Mouse (Mus musculus): ENCODE results near the gene Pfkp. TPM values are rescaled to one million over a fixed set of nuclear protein-coding genes. Genes with fewer than 3 reads are reported as not detected.

The Pfkp gene
- polyA plus RNA-seq, 1 experiment from 2014 or later: 5.9 TPM

GRCm38 (mm10) chr13:6575920-6576509, 72.6 kb downstream of the Pfkp start:
- Histone ChIP-seq H3K4me1 (no peaks in the 10 kb centered on the region), H3K27ac (no peak overlapping the region), H3K9me3 (replicated peaks) (no peaks in the 10 kb centered on the region), H3K27me3 (ENCODE audit: low read depth, poor library complexity, severe bottlenecking) (no peaks in the 10 kb centered on the region), H3K4me3 (no peak overlapping the region), H3K36me3 (peaks cover 98% of the 10 kb centered on the region)
- DNase-seq (ENCODE audit: low spot score): no peak
- 98% methylated on average over 6 of the region's 6 CpGs for WGBS

- H3K4me1 ChIP-seq: no peaks in the 10 kb centered on the region
- H3K27me3 ChIP-seq (ENCODE audit: low read depth, poor library complexity, severe bottlenecking): no peaks in the 10 kb centered on the region
- H3K4me3 ChIP-seq: no peak overlapping the region
- H3K36me3 ChIP-seq: peaks cover 99% of the 10 kb centered on the region
- DNase-seq (ENCODE audit: low spot score): no peak
- H3K27ac ChIP-seq: no peak overlapping the region
- H3K9me3 ChIP-seq (replicated peaks): no peaks in the 10 kb centered on the region
- 94% methylated on average over 5 of the region's 5 CpGs for WGBS
Observed at GRCm38 (mm10) chr13:6565571-6565970, 83.0 kb downstream of the Pfkp start.

DNA sequence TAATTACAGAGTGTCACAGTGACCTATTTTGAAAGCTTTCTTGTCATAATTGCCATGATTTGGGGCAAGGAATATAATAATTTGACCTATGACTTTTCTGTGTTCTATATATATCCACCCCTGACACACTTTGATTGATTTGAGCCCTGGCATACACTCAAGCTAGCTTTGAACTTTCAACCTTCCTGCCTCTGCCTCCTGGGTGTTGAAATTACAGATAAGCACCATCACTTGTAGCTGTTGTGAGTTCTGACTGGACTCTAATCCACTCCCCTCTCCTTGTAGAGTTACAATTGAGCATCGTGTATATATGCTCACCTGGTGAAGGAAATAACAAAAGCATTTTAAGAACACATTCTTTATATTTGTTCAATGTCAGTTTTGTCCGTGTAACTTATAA, 86.2 kb downstream of the Pfkp start:
- Histone ChIP-seq H3K9me3 (replicated peaks) (no peaks in the 10 kb centered on the region), H3K4me1 (no peaks in the 10 kb centered on the region), H3K36me3 (peaks cover 99% of the 10 kb centered on the region), H3K27me3 (ENCODE audit: low read depth, poor library complexity, severe bottlenecking) (no peaks in the 10 kb centered on the region), H3K4me3 (no peak overlapping the region), H3K27ac (no peak overlapping the region)
- DNase-seq (ENCODE audit: low spot score): no peak
- WGBS: 94% methylated on average over 2 of the region's 2 CpGs

DNA sequence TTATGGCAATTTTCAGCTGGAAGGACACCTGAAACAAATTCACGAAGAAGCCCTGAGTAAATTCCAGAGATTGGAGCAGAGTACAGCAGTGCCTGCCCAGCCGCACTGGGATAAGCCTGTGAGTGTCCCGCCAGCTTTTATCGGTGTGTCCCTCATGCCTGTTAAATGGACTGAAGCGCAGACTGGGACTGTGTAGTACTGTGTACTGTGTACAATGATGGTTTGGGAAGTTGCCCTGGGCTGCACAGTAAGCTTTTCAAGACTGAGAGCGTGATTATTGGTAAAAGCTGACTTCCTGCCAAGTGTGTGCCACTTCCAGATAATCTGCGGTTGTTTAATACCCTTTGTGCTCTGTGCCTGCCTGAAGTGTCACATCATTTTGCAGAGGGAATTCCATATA, 90.8 kb downstream of the Pfkp start:
- DNase-seq (ENCODE audit: low spot score): no peak
- WGBS: 96% methylated on average over 7 of the region's 7 CpGs
- H3K36me3 ChIP-seq: peaks cover 96% of the 10 kb centered on the region

DNA sequence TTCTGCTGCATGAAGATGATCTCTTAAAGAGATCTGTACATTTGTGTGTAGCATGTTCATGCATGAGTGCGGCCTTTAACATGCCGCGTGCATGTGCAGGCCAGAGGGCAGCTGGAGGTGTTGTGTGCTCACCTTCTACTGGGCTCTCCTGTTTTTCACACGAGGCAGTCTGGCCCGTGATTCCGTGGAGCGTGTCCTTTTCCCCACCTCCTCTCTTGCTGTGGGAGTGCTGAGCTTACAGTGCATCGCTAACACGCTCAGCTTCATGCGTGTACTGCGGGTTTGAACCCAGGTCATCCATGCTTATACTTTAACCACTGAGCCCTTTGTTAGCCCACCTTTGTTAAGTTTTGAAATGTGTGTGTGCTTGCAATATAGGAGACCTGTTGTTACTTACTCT, 92.9 kb downstream of the Pfkp start:
- H3K27ac ChIP-seq: no peak overlapping the region
- no peaks in the 10 kb centered on the region for H3K27me3 ChIP-seq (ENCODE audit: low read depth, poor library complexity, severe bottlenecking)
- H3K4me3 ChIP-seq: no peak overlapping the region
- DNase-seq (ENCODE audit: low spot score): no peak
- H3K9me3 ChIP-seq (replicated peaks): no peaks in the 10 kb centered on the region
- peaks cover 95% of the 10 kb centered on the region for H3K36me3 ChIP-seq
- WGBS: 95% methylated on average over 11 of the region's 11 CpGs
- H3K4me1 ChIP-seq: no peaks in the 10 kb centered on the region

More for the DNA sequence above, 90.8 kb downstream of the Pfkp start:
- H3K27ac ChIP-seq: no peak overlapping the region
- no peaks in the 10 kb centered on the region for H3K27me3 ChIP-seq (ENCODE audit: low read depth, poor library complexity, severe bottlenecking)
- no peaks in the 10 kb centered on the region for H3K9me3 ChIP-seq (replicated peaks)
- H3K4me1 ChIP-seq: no peaks in the 10 kb centered on the region
- no peak overlapping the region for H3K4me3 ChIP-seq

DNA sequence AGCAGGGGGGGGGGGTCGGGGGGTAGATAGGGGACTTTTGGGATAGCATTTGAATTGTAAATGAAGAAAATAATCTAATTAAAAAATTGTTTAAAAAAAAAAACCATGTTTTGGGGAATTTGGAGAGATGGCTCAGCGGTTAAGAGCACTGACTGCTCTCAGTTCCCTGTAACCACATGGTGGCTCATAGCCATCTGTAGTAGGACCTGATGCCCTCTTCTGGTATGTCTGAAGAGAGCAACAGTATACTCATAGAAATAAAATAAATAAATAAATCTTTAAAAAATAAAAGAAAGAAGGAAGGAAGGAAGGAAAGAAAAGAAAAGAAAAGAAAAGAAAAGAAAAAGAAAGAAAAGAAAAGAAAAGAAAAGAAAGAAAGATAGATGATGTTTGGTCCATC, 94.9 kb downstream of the Pfkp start:
- Histone ChIP-seq H3K9me3 (replicated peaks) (no peaks in the 10 kb centered on the region), H3K4me3 (no peak overlapping the region), H3K36me3 (peaks cover 88% of the 10 kb centered on the region), H3K4me1 (peaks cover 8% of the 10 kb centered on the region; the same call in 1 of the 2 replicates), H3K27me3 (ENCODE audit: low read depth, poor library complexity, severe bottlenecking) (no peaks in the 10 kb centered on the region), H3K27ac (no peak overlapping the region)
- DNase-seq (ENCODE audit: low spot score): no peak
- WGBS: 96% methylated on average over 2 of the region's 2 CpGs

- DNase-seq (ENCODE audit: low spot score): no peak
Observed at GRCm38 (mm10) chr13:6535287-6535932, 113.2 kb downstream of the Pfkp start.

GRCm38 (mm10) chr13:6532683-6533082, 115.9 kb downstream of the Pfkp start:
- no peaks in the 10 kb centered on the region for H3K36me3 ChIP-seq
- no peaks in the 10 kb centered on the region for H3K27me3 ChIP-seq (ENCODE audit: low read depth, poor library complexity, severe bottlenecking)
- no peak overlapping the region for H3K4me3 ChIP-seq
- H3K9me3 ChIP-seq (replicated peaks): no peaks in the 10 kb centered on the region
- WGBS: 85% methylated on average over 1 of the region's 1 CpGs
- no peak for DNase-seq (ENCODE audit: low spot score)
- peaks cover 3% of the 10 kb centered on the region; the same call in 1 of the 2 replicates for H3K4me1 ChIP-seq
- H3K27ac ChIP-seq: no peak overlapping the region

More at GRCm38 (mm10) chr13:6535287-6535932, 113.2 kb downstream of the Pfkp start:
- no peak overlapping the region for H3K27ac ChIP-seq
- H3K9me3 ChIP-seq (replicated peaks): no peaks in the 10 kb centered on the region
- H3K27me3 ChIP-seq (ENCODE audit: low read depth, poor library complexity, severe bottlenecking): no peaks in the 10 kb centered on the region
- H3K36me3 ChIP-seq: no peaks in the 10 kb centered on the region
- 71% methylated on average over 6 of the region's 6 CpGs for WGBS
- H3K4me1 ChIP-seq: peaks cover 14% of the 10 kb centered on the region; the same call in 1 of the 2 replicates
- no peak overlapping the region for H3K4me3 ChIP-seq

Other genes starting within 250 kb of the Pfkp start
- 129 and 148 TPM in 2 replicates for gene Pitrm1, start 100.6 kb downstream of the Pfkp start, polyA plus RNA-seq (2016; fragmentation: Nextera tagmentation; extraction: Ambion mirVana)

All from limb, embryonic 10.5 days (tissue).